Mouse (Mus musculus) ES-E14 (cell line): ENCODE measurements at regions not wholly inside any gene's neighbourhood (a gene's known extent, or its start where the extent isn't known, plus 50 kb on each side); places are given as distances from the start of the nearest gene placed in this dataset.

Experiments used
- MAFK ChIP-seq: IDR thresholded peaks from 2 replicates; pipeline ENCODE4 v1.6.1; 2014; ENCODE audit warnings: mild to moderate bottlenecking, low read depth, low read length, inconsistent platforms; ENCODE audit not compliant: insufficient read depth
- ZC3H11A ChIP-seq: IDR thresholded peaks from 2 replicates; pipeline ENCODE4 v1.6.1; 2012; ENCODE audit warnings: low read depth, mild to moderate bottlenecking, inconsistent platforms, low read length, borderline replicate concordance
- ZNF384 ChIP-seq: IDR thresholded peaks from 2 replicates; pipeline ENCODE4 v1.6.1; 2012; ENCODE audit warnings: low read depth, low read length, inconsistent platforms

- TF ChIP-seq MAFK (no peak), ZC3H11A (no peak), ZNF384 (no peak)
Measured at GRCm38 (mm10) chr6:147816861-147817260, 230.2 kb upstream of the Far2 start.
